Mouse (Mus musculus): ENCODE measurements around the gene Ikzf5. TPM values are rescaled to one million over a fixed set of nuclear protein-coding genes. Genes with fewer than 3 reads are reported as not detected.
"Not testable (repeated sequence)": the region's sequence is repeated elsewhere in the genome, so short reads cannot be mapped to it uniquely, and the experiment has no call there.

The Ikzf5 gene
- total and polyA plus RNA-seq, 3 experiments: 10.1 to 59.1 (median 24.1) TPM

DNA sequence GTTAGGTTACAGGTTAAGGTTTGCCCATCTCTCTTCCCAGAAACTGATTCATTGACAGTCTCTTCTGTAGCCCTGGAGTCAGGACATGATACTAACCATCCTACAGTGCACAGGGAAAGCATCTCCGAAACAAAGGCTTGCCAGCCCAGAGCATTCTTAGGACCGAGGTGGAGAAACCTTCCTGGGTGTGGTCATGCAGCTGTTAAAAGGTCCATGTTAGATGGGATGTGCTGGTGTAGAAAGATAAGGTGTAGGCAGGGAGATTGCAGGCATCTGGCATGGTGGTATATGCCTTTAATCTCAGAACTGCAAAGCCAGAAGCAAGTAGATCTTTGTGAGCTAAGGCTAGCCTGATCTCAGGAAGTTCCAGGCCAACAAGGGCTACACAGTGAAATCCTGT, 14.6 kb upstream of the Ikzf5 start:
- TF ChIP-seq POLR2AphosphoS5 (IDR thresholded peaks at IDR 0.05; ENCODE audit: insufficient replicate concordance, low read depth, low read length) (no peak), TAL1 (conservative IDR thresholded peaks at IDR 0.05; ENCODE audit: low read depth, low read length) (peak; percentile 63)
- ATAC-seq (ENCODE audit: extremely low read depth, insufficient number of reproducible peaks, low FRiP score, poor library complexity, severe bottlenecking) (peak; percentile 95), DNase-seq (ENCODE audit: low spot score) (no peak)

DNA sequence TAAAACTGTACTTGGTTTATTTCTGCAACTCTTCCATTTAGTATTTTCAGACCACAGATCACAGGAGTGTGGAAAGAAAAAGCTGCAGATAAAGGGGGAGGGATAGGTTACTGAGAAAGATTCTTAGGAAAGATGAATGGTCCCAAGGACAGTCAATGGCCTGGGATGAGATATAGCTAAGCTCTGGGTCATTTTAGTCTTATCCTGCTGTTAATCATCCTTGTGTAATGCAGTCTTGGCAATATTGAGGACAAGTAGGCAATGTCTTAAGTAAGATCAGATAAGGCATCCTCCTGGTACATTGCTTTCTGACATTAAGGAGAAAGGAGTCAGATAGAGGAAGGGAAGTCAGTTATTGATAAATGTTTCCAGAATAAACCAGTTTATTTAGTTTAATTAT, 7.3 kb upstream of the Ikzf5 start:
- Histone ChIP-seq H3K4me3 (ENCODE audit: low read depth, low read length) (no peak overlapping the region), H3K4me1 (ENCODE audit: insufficient read depth, low read depth, low read length) (peaks cover 6% of the 10 kb centered on the region; the same call in 1 of the 2 replicates), H3K36me3 (replicated peaks) (no peaks in the 10 kb centered on the region), H3K9me3 (replicated peaks) (no peaks in the 10 kb centered on the region), H3K27me3 (ENCODE audit: insufficient read depth, low read length) (no peaks in the 10 kb centered on the region)
- no peak for TF ChIP-seq GATA2 (IDR thresholded peaks at IDR 0.05; ENCODE audit: borderline replicate concordance, low read depth, low read length)
- DNase-seq (ENCODE audit: low spot score) (no peak), ATAC-seq (ENCODE audit: extremely low read depth, insufficient number of reproducible peaks, low FRiP score, poor library complexity, severe bottlenecking) (no peak)

More for the DNA sequence above, 14.6 kb upstream of the Ikzf5 start:
- H3K4me1 ChIP-seq (ENCODE audit: insufficient read depth, low read depth, low read length): peaks cover 11% of the 10 kb centered on the region
- H3K27me3 ChIP-seq (ENCODE audit: insufficient read depth, low read length): no peaks in the 10 kb centered on the region
- H3K9me3 ChIP-seq (replicated peaks): peaks cover 4% of the 10 kb centered on the region
- H3K36me3 ChIP-seq (replicated peaks): peaks cover 7% of the 10 kb centered on the region
- H3K4me3 ChIP-seq (ENCODE audit: low read depth, low read length): no peak overlapping the region

DNA sequence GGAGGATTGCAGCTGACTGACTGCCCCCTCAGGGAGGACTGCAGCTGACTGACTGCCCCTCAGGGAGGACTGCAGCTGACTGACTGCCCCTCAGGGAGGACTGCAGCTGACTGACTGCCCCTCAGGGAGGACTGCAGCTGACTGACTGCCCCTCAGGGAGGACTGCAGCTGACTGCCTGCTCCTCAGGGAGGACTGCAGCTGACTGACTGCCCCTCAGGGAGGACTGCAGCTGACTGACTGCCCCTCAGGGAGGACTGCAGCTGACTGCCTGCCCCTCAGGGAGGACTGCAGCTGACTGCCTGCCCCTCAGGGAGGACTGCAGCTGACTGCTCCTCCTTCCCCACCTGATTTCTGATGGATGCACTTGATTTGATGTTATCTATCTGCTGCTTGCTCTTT, 6.4 kb upstream of the Ikzf5 start:
- not testable (repeated sequence) for DNase-seq (ENCODE audit: low spot score); ATAC-seq (ENCODE audit: extremely low read depth, insufficient number of reproducible peaks, low FRiP score, poor library complexity, severe bottlenecking); H3K4me1 ChIP-seq (ENCODE audit: insufficient read depth, low read depth, low read length); H3K36me3 ChIP-seq (replicated peaks); H3K27me3 ChIP-seq (ENCODE audit: insufficient read depth, low read length); H3K4me3 ChIP-seq (ENCODE audit: low read depth, low read length); H3K9me3 ChIP-seq (replicated peaks)

DNA sequence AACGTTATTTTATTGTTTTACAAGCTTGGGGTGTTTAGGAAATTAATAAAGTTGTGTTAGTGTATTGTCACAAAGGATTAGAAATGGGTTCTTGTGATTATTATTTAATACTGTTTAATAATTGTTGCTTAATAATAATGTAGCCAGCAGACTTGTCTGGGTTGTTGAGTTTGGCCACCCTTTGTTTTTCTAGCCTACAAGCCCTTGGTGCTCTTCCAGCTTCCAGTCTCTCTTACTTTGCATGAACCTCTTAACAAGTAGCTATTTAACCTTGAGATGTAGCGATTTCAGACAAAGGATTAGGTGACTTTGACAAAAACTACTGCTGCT, 1.6 kb upstream of the Ikzf5 start:
- no peak for TF ChIP-seq POLR2AphosphoS5 (IDR thresholded peaks at IDR 0.05; ENCODE audit: insufficient replicate concordance, low read depth, low read length)
- no peak for TF ChIP-seq CTCF (IDR thresholded peaks at IDR 0.05; ENCODE audit: low read depth, low read length)
- TF ChIP-seq TAL1 (conservative IDR thresholded peaks at IDR 0.05; ENCODE audit: low read depth, low read length): no peak
- TF ChIP-seq GATA1 (IDR thresholded peaks at IDR 0.05; ENCODE audit: borderline replicate concordance, low read length): no peak
- no peak for TF ChIP-seq GATA2 (IDR thresholded peaks at IDR 0.05; ENCODE audit: borderline replicate concordance, low read depth, low read length)
- DNase-seq (ENCODE audit: low spot score): no peak
- no peaks in the 10 kb centered on the region for H3K27me3 ChIP-seq (ENCODE audit: insufficient read depth, low read length)
- H3K4me1 ChIP-seq (ENCODE audit: insufficient read depth, low read depth, low read length): peaks cover 27% of the 10 kb centered on the region
- no peak overlapping the region for H3K4me3 ChIP-seq (ENCODE audit: low read depth, low read length)
- H3K36me3 ChIP-seq (replicated peaks): peaks cover 6% of the 10 kb centered on the region
- no peak for ATAC-seq (ENCODE audit: extremely low read depth, insufficient number of reproducible peaks, low FRiP score, poor library complexity, severe bottlenecking)
- no peaks in the 10 kb centered on the region for H3K9me3 ChIP-seq (replicated peaks)

DNA sequence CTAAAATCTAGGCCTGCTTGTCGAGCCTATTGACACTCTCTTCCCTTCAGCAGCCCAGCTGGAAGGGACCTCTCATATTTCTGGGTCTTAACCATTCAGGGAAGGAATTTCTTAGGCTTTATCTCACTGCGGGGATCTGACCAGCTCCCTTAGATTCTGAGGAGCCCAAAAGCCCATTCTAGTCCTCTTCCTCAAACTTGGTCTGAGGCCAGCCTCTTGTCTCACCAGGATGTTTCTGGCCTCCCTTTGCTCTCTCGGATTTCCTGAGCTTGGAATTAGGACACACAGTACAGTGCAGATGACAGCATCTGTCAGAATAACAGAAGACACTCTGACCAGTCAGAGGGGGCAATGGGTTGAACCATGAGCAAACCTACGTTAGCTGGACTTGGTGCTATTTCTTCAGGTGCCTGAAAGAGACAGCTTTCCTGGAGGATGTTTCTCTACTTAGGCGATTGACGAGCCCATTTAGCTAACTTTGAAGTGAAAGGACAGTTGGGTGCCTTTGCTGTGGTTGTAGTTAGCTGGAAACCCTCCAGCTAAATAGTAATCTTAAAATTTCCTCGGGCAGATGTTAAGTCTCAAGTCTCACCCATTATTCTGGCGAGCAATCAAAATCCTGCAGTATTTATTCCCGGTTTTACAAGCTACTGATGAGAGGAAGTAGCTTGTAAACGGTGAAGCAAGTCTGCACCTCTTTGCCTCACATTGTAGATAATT, 1.1 kb upstream of the Ikzf5 start:
- no peak for ATAC-seq (ENCODE audit: extremely low read depth, insufficient number of reproducible peaks, low FRiP score, poor library complexity, severe bottlenecking)

DNA sequence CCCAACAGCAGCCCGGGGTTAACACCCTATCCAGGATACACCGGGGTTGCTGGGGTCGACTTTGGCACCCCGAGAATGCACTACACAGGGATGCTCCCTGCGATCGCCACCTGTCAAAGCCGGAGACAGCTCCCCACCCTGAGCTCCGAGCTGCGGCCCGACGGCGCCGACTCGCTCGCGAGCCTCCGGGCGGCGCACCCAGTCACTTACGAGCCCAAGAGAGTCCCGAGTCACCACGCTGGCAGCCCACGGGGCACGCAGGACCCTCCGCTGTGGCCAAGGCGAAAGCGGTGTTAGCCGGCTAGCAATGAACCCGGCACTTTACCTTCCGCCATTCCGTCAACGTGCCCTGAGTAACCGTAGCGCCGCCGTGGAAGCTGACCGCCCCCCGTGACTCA, 334 bp downstream of the Ikzf5 start:
- Histone ChIP-seq H3K9me3 (replicated peaks) (no peaks in the 10 kb centered on the region), H3K36me3 (replicated peaks) (peaks cover 8% of the 10 kb centered on the region), H3K4me3 (ENCODE audit: low read depth, low read length) (peak overlapping the region; percentile 90), H3K27me3 (ENCODE audit: insufficient read depth, low read length) (no peaks in the 10 kb centered on the region), H3K4me1 (ENCODE audit: insufficient read depth, low read depth, low read length) (peaks cover 27% of the 10 kb centered on the region)
- no peak for TF ChIP-seq CTCF (IDR thresholded peaks at IDR 0.05; ENCODE audit: low read depth, low read length)
- TF ChIP-seq GATA2 (IDR thresholded peaks at IDR 0.05; ENCODE audit: borderline replicate concordance, low read depth, low read length): no peak
- no peak for TF ChIP-seq GATA1 (IDR thresholded peaks at IDR 0.05; ENCODE audit: borderline replicate concordance, low read length)
- no peak for TF ChIP-seq TAL1 (conservative IDR thresholded peaks at IDR 0.05; ENCODE audit: low read depth, low read length)
- TF ChIP-seq POLR2AphosphoS5 (IDR thresholded peaks at IDR 0.05; ENCODE audit: insufficient replicate concordance, low read depth, low read length): no peak
- DNase-seq (ENCODE audit: low spot score) (peak; percentile 28), ATAC-seq (ENCODE audit: extremely low read depth, insufficient number of reproducible peaks, low FRiP score, poor library complexity, severe bottlenecking) (no peak)

More for the DNA sequence above, 1.1 kb upstream of the Ikzf5 start:
- peak overlapping the region; percentile 90; the same call in 1 of the 2 replicates for H3K4me3 ChIP-seq (ENCODE audit: low read depth, low read length)
- H3K9me3 ChIP-seq (replicated peaks): no peaks in the 10 kb centered on the region
- H3K4me1 ChIP-seq (ENCODE audit: insufficient read depth, low read depth, low read length): peaks cover 27% of the 10 kb centered on the region
- peaks cover 8% of the 10 kb centered on the region for H3K36me3 ChIP-seq (replicated peaks)
- no peak for TF ChIP-seq CTCF (IDR thresholded peaks at IDR 0.05; ENCODE audit: low read depth, low read length)
- TF ChIP-seq GATA1 (IDR thresholded peaks at IDR 0.05; ENCODE audit: borderline replicate concordance, low read length): no peak
- no peak for TF ChIP-seq TAL1 (conservative IDR thresholded peaks at IDR 0.05; ENCODE audit: low read depth, low read length)
- no peak for TF ChIP-seq GATA2 (IDR thresholded peaks at IDR 0.05; ENCODE audit: borderline replicate concordance, low read depth, low read length)
- TF ChIP-seq POLR2AphosphoS5 (IDR thresholded peaks at IDR 0.05; ENCODE audit: insufficient replicate concordance, low read depth, low read length): no peak
- no peak for DNase-seq (ENCODE audit: low spot score)
- H3K27me3 ChIP-seq (ENCODE audit: insufficient read depth, low read length): no peaks in the 10 kb centered on the region

DNA sequence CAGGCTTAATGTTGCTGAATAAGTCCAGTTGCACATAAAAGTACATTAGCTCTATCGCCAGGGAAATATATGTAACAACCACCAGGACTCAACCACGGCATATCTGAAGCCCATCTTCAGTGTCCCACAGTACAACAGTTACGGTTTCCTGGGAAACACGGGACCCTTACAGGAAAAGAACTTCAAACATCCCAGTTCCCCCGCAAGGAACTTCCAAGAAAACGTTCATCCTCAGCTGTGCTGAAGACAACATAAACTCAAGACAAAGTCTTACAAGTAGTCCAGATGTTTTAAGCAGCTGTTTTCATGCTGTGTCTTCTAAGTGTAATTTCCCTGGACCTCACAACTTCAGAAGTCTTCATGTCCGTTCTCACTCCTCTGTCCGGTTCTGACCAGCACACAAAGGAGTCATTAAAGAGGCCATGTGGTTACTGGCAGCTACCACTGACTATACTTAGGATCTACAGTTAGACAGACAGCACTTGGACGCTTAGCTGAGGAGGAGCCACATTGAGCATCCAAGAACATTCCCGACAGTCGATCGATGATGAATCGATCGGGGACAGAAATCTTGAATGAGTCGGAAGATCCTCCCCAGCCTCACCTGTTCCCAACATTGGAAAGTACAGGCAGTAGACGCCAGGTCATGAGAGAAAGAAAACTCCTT, 867 bp downstream of the Ikzf5 start:
- ATAC-seq (ENCODE audit: extremely low read depth, insufficient number of reproducible peaks, low FRiP score, poor library complexity, severe bottlenecking) (no peak), DNase-seq (ENCODE audit: low spot score) (no peak)
- Histone ChIP-seq H3K36me3 (replicated peaks) (peaks cover 13% of the 10 kb centered on the region), H3K9me3 (replicated peaks) (no peaks in the 10 kb centered on the region), H3K27me3 (ENCODE audit: insufficient read depth, low read length) (no peaks in the 10 kb centered on the region), H3K4me1 (ENCODE audit: insufficient read depth, low read depth, low read length) (peaks cover 27% of the 10 kb centered on the region), H3K4me3 (ENCODE audit: low read depth, low read length) (peak overlapping the region; percentile 90)
- TF ChIP-seq TAL1 (conservative IDR thresholded peaks at IDR 0.05; ENCODE audit: low read depth, low read length): no peak
- no peak for TF ChIP-seq GATA1 (IDR thresholded peaks at IDR 0.05; ENCODE audit: borderline replicate concordance, low read length)
- TF ChIP-seq GATA2 (IDR thresholded peaks at IDR 0.05; ENCODE audit: borderline replicate concordance, low read depth, low read length): no peak
- no peak for TF ChIP-seq POLR2AphosphoS5 (IDR thresholded peaks at IDR 0.05; ENCODE audit: insufficient replicate concordance, low read depth, low read length)
- no peak for TF ChIP-seq CTCF (IDR thresholded peaks at IDR 0.05; ENCODE audit: low read depth, low read length)

DNA sequence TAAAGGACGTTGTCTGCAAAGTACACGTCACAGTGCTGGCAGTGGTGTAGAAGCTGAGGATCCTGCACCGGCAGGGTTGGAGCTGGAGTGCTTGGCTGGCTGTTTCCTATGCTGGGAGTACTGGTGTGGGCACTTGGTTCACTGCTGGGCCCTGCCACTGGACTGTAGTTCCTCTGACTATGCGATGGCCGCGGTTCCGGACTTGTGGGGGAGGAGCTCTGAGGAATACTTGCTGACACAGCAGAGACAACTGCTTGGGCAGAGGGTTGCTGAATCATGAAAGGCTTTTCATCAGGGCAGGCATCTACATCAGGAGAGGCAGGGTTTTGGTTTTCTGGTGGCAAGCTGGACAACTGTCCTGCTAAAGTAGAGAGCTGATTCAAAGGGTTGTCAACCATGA, 18.6 kb downstream of the Ikzf5 start:
- not testable (repeated sequence) for H3K4me3 ChIP-seq (ENCODE audit: low read depth, low read length); H3K27me3 ChIP-seq (ENCODE audit: insufficient read depth, low read length); H3K4me1 ChIP-seq (ENCODE audit: insufficient read depth, low read depth, low read length); H3K9me3 ChIP-seq (replicated peaks); ATAC-seq (ENCODE audit: extremely low read depth, insufficient number of reproducible peaks, low FRiP score, poor library complexity, severe bottlenecking); DNase-seq (ENCODE audit: low spot score)
- peaks cover 46% of the 10 kb centered on the region for H3K36me3 ChIP-seq (replicated peaks)
